9 mouse cellular contexts compared by ENCODE assay signal in the genomic region with DNA sequence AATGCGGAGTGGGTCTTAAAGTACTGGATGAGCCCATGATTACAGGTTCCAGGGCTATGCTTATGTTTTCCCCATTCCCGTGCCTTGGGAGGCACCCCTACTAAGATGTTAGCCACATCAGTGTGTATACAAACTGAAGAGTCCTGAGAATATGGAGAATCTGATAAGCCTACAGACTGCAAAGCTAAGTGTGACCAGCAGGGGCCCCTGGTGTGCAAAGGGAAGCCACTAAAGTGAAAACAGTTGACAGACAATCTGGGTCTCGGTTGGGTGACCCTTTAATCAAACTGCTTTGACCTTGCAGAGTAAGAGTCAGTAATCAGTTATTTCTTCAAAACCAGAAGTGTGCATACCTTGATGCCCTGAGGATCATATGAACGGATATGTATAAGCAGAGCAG. TPM values are rescaled to one million over a fixed set of nuclear protein-coding genes. Genes with fewer than 3 reads are reported as not detected.
A peak's percentile ranks its signal among the peaks of the same experiment; 100 is the strongest.
DNase-seq lines count a peak whose midpoint lies in the region; ATAC-seq and TF ChIP-seq lines count a peak whose summit lies in the region.
"Had no signal": no experiment of that assay in that cellular context is flagged by ENCODE, and none has a peak within 500 bp of the region (broad histone marks: within the 10 kb centered on the region; RNA-seq: fewer than 3 reads in every experiment).

No protein-coding gene starts in this region.

- no peak overlapping the region for H3K4me3 ChIP-seq in layer of hippocampus, adult 2 months
- H3K4me3 ChIP-seq: neural tube, embryonic 13.5 days had no signal

- H3K27ac ChIP-seq in layer of hippocampus, adult 2 months = no peak overlapping the region
- H3K27ac ChIP-seq: neural tube, embryonic 13.5 days had no signal

- peak; percentile 66 for TF ChIP-seq CTCF in layer of hippocampus, adult 2 months (conservative IDR thresholded peaks at IDR 0.05)

- DNase-seq in adrenal gland, adult (ENCODE audit: inconsistent age in 2 of 2, low spot score in 1 of 2) = peak; percentile 5 to 45
- DNase-seq in adrenal gland, adult 2 months = no peak
- DNase-seq in layer of hippocampus, adult 2 months (ENCODE audit: low spot score in 2 of 2) = no peak
- DNase-seq in layer of hippocampus, postnatal 14 days (ENCODE audit: low spot score in 2 of 2) = no peak
- DNase-seq in ZHBTc4 (ENCODE audit: low read depth, low spot score) = peak; percentile 8
- no peak for DNase-seq in frontal cortex, postnatal 10 days (ENCODE audit: low spot score in 2 of 2)
- no peak for DNase-seq in urinary bladder, adult 18-20 months (ENCODE audit: low spot score in 2 of 2)

- peak; percentile 98 for ATAC-seq in megakaryocyte-erythroid progenitor cell, adult 5-6 weeks (replicated peaks; ENCODE audit: low FRiP score, low TSS enrichment, poor library complexity, severe bottlenecking)

RNA-seq across cellular contexts. Expression of a gene that starts 21.8 kb away (rescaled TPM):
- under 1 TPM; 0.06 to 0.07 TPM for total RNA-seq in adrenal gland, adult 2 months (2021)
- 0.04 TPM in 1 of 2 replicates, not detected in the other for polyA plus RNA-seq in adrenal gland, adult 2 months (2012; rRNA removed)
- total RNA-seq in layer of hippocampus, adult 2 months (2021) = 1 to 10 TPM; 8.6 to 9.3 TPM
- total RNA-seq in layer of hippocampus, postnatal 14 days (2021) = 1 to 10 TPM; 5.7 to 6.6 TPM
- total RNA-seq in megakaryocyte-erythroid progenitor cell, adult 5-6 weeks (2014; fragmentation: Nextera tagmentation) = 5.1 and 7.5 TPM in 2 replicates
- total RNA-seq in megakaryocyte-erythroid progenitor cell, adult 5-6 weeks (2017) = 2.0 and 3.5 TPM in 2 replicates

Comparison
In these comparisons a context has a peak if more than half of its experiments do, and no peak if none do; other contexts are left out.
1. DNase-seq: peak in adrenal gland, adult (2 of 2) and ZHBTc4 (single experiment); none in adrenal gland, adult 2 months (single experiment), layer of hippocampus, adult 2 months (0 of 2), layer of hippocampus, postnatal 14 days (0 of 2), frontal cortex, postnatal 10 days (0 of 2) and urinary bladder, adult 18-20 months (0 of 2).